Mouse (Mus musculus) kidney, adult 11 months (tissue): ENCODE data around the gene Tcstv3.
"Not testable (repeated sequence)": the region's sequence is repeated elsewhere in the genome, so short reads cannot be mapped to it uniquely, and the experiment has no call there.

Experiments
- DNase-seq: peaks from one replicate; pipeline ENCODE4 v3.0.0; 2022

Tcstv3 gene

DNA sequence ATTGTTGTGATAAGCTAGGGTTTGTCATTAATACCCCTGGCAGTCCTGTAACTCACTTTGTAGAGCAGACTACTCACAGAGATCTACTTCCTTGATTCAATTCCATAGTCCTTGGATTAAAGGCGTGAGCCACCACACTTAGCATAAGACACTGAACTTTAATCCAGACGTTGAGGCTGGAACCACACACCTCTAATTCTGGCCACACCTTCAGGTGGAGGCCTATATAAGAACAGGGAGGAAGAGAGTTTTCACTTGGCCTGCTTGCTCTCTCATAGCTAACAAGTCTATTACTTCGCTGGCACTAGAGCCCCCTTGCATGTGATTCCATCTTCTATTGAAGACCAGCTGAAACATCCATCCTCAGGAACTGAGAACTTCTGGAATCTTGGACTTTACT, at the start of gene Tcstv3:
Gene Tcstv3 (plus strand): TSS at position 301 of the 400 bp plus-strand sequence.
- not testable (repeated sequence) for DNase-seq

- peak; percentile 10 for DNase-seq
Measured at GRCm38 (mm10) chr13:120277837-120278236, 38.8 kb upstream of the Tcstv3 start.

- DNase-seq = no peak
Measured at GRCm38 (mm10) chr13:120278784-120279183, 37.9 kb upstream of the Tcstv3 start.

DNA sequence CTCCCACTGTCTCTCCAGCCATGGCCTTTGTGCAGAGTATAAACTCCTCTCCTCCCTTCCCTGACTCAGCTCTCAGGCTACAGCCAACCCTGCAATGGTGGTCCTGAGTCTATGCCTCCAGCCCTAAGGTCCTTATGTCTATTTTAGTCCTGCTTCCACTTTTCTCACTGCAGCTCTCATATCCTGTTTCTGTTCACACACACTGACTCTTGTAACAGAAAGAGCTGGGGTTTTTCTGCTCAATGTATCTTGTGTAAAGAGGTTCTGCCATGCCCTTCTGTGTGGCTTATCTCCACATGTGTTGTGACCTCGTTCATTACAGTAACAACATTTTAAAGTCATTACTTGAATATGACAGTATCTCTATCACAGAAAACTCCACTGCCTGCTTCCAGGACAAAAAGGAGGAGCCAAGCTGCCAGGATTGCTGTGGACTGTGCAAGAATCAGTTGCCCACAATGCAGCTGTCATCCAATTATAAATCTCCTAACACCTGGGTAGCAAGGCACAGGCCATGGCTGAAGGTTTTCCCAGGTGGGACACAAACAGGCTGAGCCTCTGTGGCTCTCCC, 17.3 kb upstream of the Tcstv3 start:
- DNase-seq = no peak

DNA sequence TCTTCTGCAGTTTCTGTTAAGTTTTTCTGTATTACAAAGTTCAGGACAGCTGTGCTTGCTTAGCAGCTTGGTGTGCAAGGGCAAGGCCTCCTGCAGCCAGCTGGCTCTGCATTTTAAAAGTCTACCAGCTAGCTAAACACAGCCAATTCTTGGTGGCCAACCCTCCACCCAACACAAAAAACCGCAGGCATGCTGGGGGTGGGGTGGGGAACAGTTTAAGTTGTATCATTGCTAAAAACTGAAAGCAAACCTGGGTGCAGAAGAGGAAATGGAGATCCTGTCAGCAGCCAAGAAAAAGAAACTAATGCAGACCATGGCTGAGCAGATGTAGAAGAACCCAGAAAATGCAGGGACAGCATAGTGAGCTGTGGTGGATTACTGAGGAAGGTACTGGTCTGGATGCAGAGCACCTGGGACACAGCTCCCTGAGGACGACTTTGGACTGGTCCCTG, 16.7 kb upstream of the Tcstv3 start, which contains the start of gene BC147527:
Gene BC147527 (plus strand): TSS at position 402 of the 452 bp plus-strand sequence.
- no peak for DNase-seq

DNA sequence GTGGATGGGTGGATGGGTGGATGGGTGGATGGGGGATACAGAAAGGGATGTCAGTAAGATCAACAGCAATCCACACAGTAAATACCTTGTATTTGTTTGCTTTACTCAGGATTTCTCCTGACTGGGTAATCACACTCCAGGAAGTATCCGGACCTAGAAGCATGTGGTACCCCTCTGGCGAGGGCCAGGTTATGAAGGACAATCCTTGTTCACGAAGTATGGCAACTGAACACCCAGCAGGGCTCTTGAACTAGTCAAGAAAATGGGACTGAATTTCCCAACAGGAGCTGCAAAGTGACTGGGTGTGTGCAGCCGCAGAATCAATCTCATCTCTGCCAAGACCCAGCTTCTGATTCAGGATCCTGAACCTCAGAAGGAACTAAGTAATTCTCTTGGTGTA, 15.8 kb upstream of the Tcstv3 start:
- DNase-seq = no peak

DNA sequence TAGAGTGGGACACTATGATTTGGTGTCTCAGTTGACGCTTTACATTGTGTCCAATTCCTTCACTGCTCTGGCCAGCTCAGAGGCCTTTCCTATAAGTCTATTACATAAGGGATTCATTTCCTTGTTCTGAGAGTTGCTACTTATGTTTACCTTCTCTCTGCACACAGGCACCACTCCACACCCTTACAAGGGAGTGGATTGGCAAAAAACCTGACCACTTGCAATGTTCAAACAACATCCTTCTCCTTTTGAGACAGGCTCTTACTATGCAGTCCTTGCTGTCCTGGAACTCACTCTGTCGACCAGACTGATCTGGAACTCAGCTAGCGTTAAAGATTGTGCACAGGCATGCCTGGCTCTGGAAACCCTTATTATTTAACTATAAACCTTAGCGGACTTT, 5.9 kb upstream of the Tcstv3 start:
- DNase-seq = no peak

DNA sequence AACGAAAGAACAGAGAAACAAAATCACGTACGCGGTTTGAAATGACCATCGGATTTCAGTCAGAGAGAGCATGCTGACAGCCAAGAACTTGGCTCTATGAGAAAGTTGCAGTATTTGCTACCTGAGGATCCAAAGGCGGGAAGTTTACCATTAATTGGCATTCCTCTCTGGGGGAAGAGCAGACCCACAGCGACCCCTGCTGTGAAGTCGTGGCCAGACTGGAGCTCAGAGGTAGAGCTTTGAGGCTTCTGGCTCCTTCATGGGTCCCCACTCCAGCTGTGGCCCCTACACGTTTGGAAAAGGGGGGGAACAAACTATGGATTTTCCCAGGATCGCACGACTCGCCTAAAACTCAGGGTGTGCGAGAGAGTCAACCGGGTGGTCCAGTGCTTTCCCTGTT, 3.1 kb upstream of the Tcstv3 start:
- no peak for DNase-seq

GRCm38 (mm10) chr13:120320183-120320582, 3.5 kb downstream of the Tcstv3 start:
- DNase-seq = no peak

DNA sequence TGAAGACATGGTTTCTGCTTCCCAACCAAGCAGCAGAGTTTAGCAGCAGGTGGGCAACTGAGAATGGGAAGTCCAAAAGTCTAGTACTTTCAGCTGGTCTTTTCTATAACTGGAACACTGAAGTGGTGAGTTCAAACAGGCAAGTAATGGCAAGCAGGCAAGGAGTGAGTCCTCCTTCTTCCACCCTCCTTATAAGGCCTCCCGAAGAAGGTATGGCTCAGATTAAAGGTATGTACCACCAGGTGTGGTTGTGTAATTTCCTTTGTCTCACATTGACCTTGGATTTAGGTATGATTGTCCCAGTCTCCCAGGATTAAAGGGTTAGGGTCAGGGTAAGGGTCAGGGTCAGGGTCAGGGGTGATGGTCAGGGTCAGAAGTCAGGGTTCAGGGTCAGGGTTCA, 4.0 kb downstream of the Tcstv3 start:
- no peak for DNase-seq
